Mouse (Mus musculus): ENCODE results near the gene Adora3.
"Not testable (repeated sequence)": the region's sequence is repeated elsewhere in the genome, so short reads cannot be mapped to it uniquely, and the experiment has no call there.

Adora3 gene

GRCm38 (mm10) chr3:105900266-105900665, 29.6 kb downstream of the Adora3 start:
- DNase-seq (ENCODE audit: low spot score in 2 of 2), result no peak

GRCm38 (mm10) chr3:105900716-105901115, 30.1 kb downstream of the Adora3 start:
- no peak for DNase-seq (ENCODE audit: low spot score in 2 of 2)

GRCm38 (mm10) chr3:105901468-105901867, 30.8 kb downstream of the Adora3 start:
- no peak for DNase-seq (ENCODE audit: low spot score in 2 of 2)

- no peak for DNase-seq (ENCODE audit: low spot score in 2 of 2)
These were observed 33.6 kb downstream of the Adora3 start for GRCm38 (mm10) chr3:105904213-105904612.

- DNase-seq (ENCODE audit: low spot score in 2 of 2), result no peak
These were observed 34.1 kb downstream of the Adora3 start for GRCm38 (mm10) chr3:105904721-105905120.

- DNase-seq (ENCODE audit: low spot score in 2 of 2), result no peak
These were observed 37.4 kb downstream of the Adora3 start for GRCm38 (mm10) chr3:105907956-105908655.

GRCm38 (mm10) chr3:105908976-105909375, 38.3 kb downstream of the Adora3 start:
- DNase-seq (ENCODE audit: low spot score in 2 of 2), result no peak

GRCm38 (mm10) chr3:105910519-105911190, 40.0 kb downstream of the Adora3 start:
- no peak for DNase-seq (ENCODE audit: low spot score in 2 of 2)

GRCm38 (mm10) chr3:105912097-105912880, 41.6 kb downstream of the Adora3 start:
- no peak for DNase-seq (ENCODE audit: low spot score in 2 of 2)

GRCm38 (mm10) chr3:105913839-105914681, 43.4 kb downstream of the Adora3 start:
- DNase-seq (ENCODE audit: low spot score in 2 of 2), result no peak

- no peak for DNase-seq (ENCODE audit: low spot score in 2 of 2)
These were observed 44.6 kb downstream of the Adora3 start for GRCm38 (mm10) chr3:105915281-105915680.

- DNase-seq (ENCODE audit: low spot score in 2 of 2), result not testable (repeated sequence)
These were observed 45.8 kb downstream of the Adora3 start for GRCm38 (mm10) chr3:105916455-105916854.

- no peak for DNase-seq (ENCODE audit: low spot score in 2 of 2)
These were observed 47.1 kb downstream of the Adora3 start for GRCm38 (mm10) chr3:105917656-105918354.

GRCm38 (mm10) chr3:105918355-105918745, 47.7 kb downstream of the Adora3 start:
- no peak for DNase-seq (ENCODE audit: low spot score in 2 of 2)

- DNase-seq (ENCODE audit: low spot score in 2 of 2), result not testable (repeated sequence)
These were observed 50.1 kb downstream of the Adora3 start for GRCm38 (mm10) chr3:105920743-105921142.

GRCm38 (mm10) chr3:105921959-105922358, 51.3 kb downstream of the Adora3 start:
- DNase-seq (ENCODE audit: low spot score in 2 of 2), result no peak

- no peak for DNase-seq (ENCODE audit: low spot score in 2 of 2)
These were observed 54.0 kb downstream of the Adora3 start for GRCm38 (mm10) chr3:105924616-105925015.

GRCm38 (mm10) chr3:105927561-105928194, 57.0 kb downstream of the Adora3 start:
- no peak for DNase-seq (ENCODE audit: low spot score in 2 of 2)

- DNase-seq (ENCODE audit: low spot score in 2 of 2), result no peak
These were observed 57.5 kb downstream of the Adora3 start for GRCm38 (mm10) chr3:105928195-105928569.

GRCm38 (mm10) chr3:105928781-105929180, 58.1 kb downstream of the Adora3 start:
- no peak for DNase-seq (ENCODE audit: low spot score in 2 of 2)

- DNase-seq (ENCODE audit: low spot score in 2 of 2), result no peak
These were observed 59.2 kb downstream of the Adora3 start for GRCm38 (mm10) chr3:105929821-105930220.

Data from heart, adult 9 months (tissue).